Comparison of ENCODE assay signal across 25 mouse cellular contexts in genomic region chr13:118244680-118245079, GRCm38 (mm10).
"Had no signal": no experiment of that assay in that cellular context is flagged by ENCODE, and none has a peak within 500 bp of the region (broad histone marks: within the 10 kb centered on the region; RNA-seq: fewer than 3 reads in every experiment).

No protein-coding gene starts in this region.

- H3K36me3 ChIP-seq: heart, embryonic 13.5 days; heart, embryonic 15.5 days; kidney, embryonic 15.5 days; limb, embryonic 13.5 days; limb, embryonic 15.5 days; liver, embryonic 12.5 days had no signal

- H3K27me3 ChIP-seq: heart, embryonic 13.5 days; heart, embryonic 15.5 days; kidney, embryonic 15.5 days; limb, embryonic 13.5 days; limb, embryonic 15.5 days; liver, embryonic 12.5 days had no signal

- H3K4me1 ChIP-seq: heart, embryonic 13.5 days; heart, embryonic 15.5 days; kidney, embryonic 15.5 days; limb, embryonic 13.5 days; limb, embryonic 15.5 days; liver, embryonic 12.5 days had no signal

- H3K27ac ChIP-seq: heart, adult 2 months; heart, embryonic 13.5 days; heart, embryonic 15.5 days; hindbrain, embryonic 14.5 days; kidney, embryonic 15.5 days; kidney, postnatal 0 days; limb, embryonic 13.5 days; limb, embryonic 15.5 days; liver, embryonic 12.5 days; liver, embryonic 14.5 days had no signal

- ATAC-seq: intestine, embryonic 16.5 days; liver, embryonic 12.5 days had no signal

- H3K9ac ChIP-seq: heart, embryonic 13.5 days; heart, embryonic 15.5 days; hindbrain, embryonic 14.5 days; kidney, embryonic 15.5 days; limb, embryonic 13.5 days; limb, embryonic 15.5 days; liver, embryonic 12.5 days; liver, embryonic 14.5 days had no signal

- H3K4me3 ChIP-seq: heart, adult 2 months; heart, embryonic 13.5 days; heart, embryonic 15.5 days; kidney, embryonic 15.5 days; limb, embryonic 13.5 days; limb, embryonic 15.5 days; liver, embryonic 12.5 days had no signal

- DNase-seq: gastrocnemius, postnatal 14 days; gastrocnemius, postnatal 36 days; heart, adult 11 months; heart, adult 2 months; heart, postnatal 14 days; heart, postnatal 36 days; kidney, adult 11 months; kidney, adult 2 months; kidney, adult 9 months; kidney, postnatal 14 days; kidney, postnatal 36 days; layer of hippocampus, adult 9-11 months; layer of hippocampus, postnatal 36 days; left cerebral cortex, postnatal 4 days had no signal

- H3K4me2 ChIP-seq: heart, embryonic 11.5 days; heart, embryonic 13.5 days; heart, embryonic 15.5 days; hindbrain, embryonic 14.5 days; kidney, embryonic 15.5 days; limb, embryonic 13.5 days; limb, embryonic 15.5 days; liver, embryonic 12.5 days had no signal

- H3K9me3 ChIP-seq: heart, embryonic 13.5 days; heart, embryonic 15.5 days; kidney, embryonic 15.5 days; limb, embryonic 13.5 days; limb, embryonic 15.5 days; liver, embryonic 12.5 days had no signal
